ENCODE assay signal across 8 mouse cellular contexts in the genomic region with DNA sequence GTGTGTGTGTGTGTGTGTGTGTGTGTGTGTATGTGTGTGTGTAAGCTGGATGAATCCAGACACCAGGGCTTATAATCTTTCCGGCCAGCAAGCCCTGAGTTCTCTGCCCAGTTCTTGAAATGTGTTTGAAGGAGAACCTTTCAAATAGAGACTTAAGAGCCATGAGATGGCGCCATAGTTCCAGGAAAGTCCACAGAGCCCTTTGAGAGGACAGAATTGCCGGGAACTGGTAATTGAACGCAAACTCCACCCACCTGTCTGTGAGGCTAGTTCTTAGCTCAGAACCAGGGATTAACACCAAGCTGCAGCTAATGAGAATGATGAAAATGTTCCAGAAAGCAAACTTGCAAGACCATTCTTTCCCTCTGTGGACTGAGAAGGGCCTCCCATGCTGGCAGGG.
DNase-seq lines count a peak whose midpoint lies in the region; ATAC-seq lines count a peak whose summit lies in the region.

No protein-coding gene starts in this region.

- DNase-seq in brain, adult 2 months (ENCODE audit: low read depth, low spot score), result peak; percentile 88
- DNase-seq in forelimb bud, embryonic 11.5 days (ENCODE audit: low read depth, low spot score), result peak; percentile 43
- peak; percentile 13 to 30 for DNase-seq in left cerebral cortex, adult 8-10 months (ENCODE audit: low spot score in 2 of 2)
- DNase-seq in right cerebral cortex, adult 2 months (ENCODE audit: low spot score in 2 of 2), result peak; percentile 62 to 73
- DNase-seq in thymus, postnatal 36 days, result no peak
- no peak for DNase-seq in urinary bladder, postnatal 10 days (ENCODE audit: low spot score)

- 0 out of 2 replicates have a peak, but pooled peaks have one; percentile 52 for ATAC-seq in intestine, embryonic 16.5 days
- no peak for ATAC-seq in intestine, embryonic 15.5 days

- no peaks in the 10 kb centered on the region for H3K27me3 ChIP-seq in intestine, embryonic 16.5 days (replicated peaks; ENCODE audit: control insufficient read depth, insufficient read depth, low read length)
- no peaks in the 10 kb centered on the region for H3K27me3 ChIP-seq in intestine, embryonic 15.5 days (replicated peaks)

- no peaks in the 10 kb centered on the region for H3K36me3 ChIP-seq in intestine, embryonic 16.5 days (ENCODE audit: control insufficient read depth, insufficient read depth, low read length)
- H3K36me3 ChIP-seq in intestine, embryonic 15.5 days, result no peaks in the 10 kb centered on the region

- H3K4me1 ChIP-seq in intestine, embryonic 16.5 days (ENCODE audit: control insufficient read depth, insufficient read depth, low read length), result no peaks in the 10 kb centered on the region
- no peaks in the 10 kb centered on the region for H3K4me1 ChIP-seq in intestine, embryonic 15.5 days (replicated peaks)

- H3K9me3 ChIP-seq in intestine, embryonic 16.5 days (ENCODE audit: control insufficient read depth, low read length), result no peaks in the 10 kb centered on the region
- H3K9me3 ChIP-seq in intestine, embryonic 15.5 days, result no peaks in the 10 kb centered on the region

- WGBS in intestine, embryonic 16.5 days, result 10% methylated on average over 4 of the region's 4 CpGs
- 12% methylated on average over 4 of the region's 4 CpGs for WGBS in intestine, embryonic 15.5 days

- no peak overlapping the region for H3K27ac ChIP-seq in intestine, embryonic 16.5 days (ENCODE audit: low read length)
- no peak overlapping the region for H3K27ac ChIP-seq in intestine, embryonic 15.5 days

- no peak overlapping the region for H3K9ac ChIP-seq in intestine, embryonic 16.5 days (ENCODE audit: low read depth, low read length)
- H3K9ac ChIP-seq in intestine, embryonic 15.5 days, result no peak overlapping the region

- no peak overlapping the region for H3K4me3 ChIP-seq in intestine, embryonic 16.5 days (ENCODE audit: low read length)
- no peak overlapping the region for H3K4me3 ChIP-seq in intestine, embryonic 15.5 days (replicated peaks)

- H3K4me2 ChIP-seq in intestine, embryonic 16.5 days (ENCODE audit: low read depth, low read length), result no peak overlapping the region
- no peak overlapping the region for H3K4me2 ChIP-seq in intestine, embryonic 15.5 days (replicated peaks)

Comparison
In these comparisons a context has a peak if more than half of its experiments do, and no peak if none do; other contexts are left out.
1. DNase-seq: peak in brain, adult 2 months (single experiment), forelimb bud, embryonic 11.5 days (single experiment), left cerebral cortex, adult 8-10 months (2 of 2) and right cerebral cortex, adult 2 months (2 of 2); none in thymus, postnatal 36 days (0 of 2) and urinary bladder, postnatal 10 days (single experiment).